Mouse (Mus musculus) kidney, adult 11 months (tissue): Measurements from ENCODE around the gene Neurod4.
A peak's percentile ranks its signal among the peaks of the same experiment; 100 is the strongest.
"Not testable (repeated sequence)": the region's sequence is repeated elsewhere in the genome, so short reads cannot be mapped to it uniquely, and the experiment has no call there.

Experiments used
- DNase-seq: peaks from one replicate; pipeline ENCODE4 v3.0.0; 2022

Gene Neurod4

DNA sequence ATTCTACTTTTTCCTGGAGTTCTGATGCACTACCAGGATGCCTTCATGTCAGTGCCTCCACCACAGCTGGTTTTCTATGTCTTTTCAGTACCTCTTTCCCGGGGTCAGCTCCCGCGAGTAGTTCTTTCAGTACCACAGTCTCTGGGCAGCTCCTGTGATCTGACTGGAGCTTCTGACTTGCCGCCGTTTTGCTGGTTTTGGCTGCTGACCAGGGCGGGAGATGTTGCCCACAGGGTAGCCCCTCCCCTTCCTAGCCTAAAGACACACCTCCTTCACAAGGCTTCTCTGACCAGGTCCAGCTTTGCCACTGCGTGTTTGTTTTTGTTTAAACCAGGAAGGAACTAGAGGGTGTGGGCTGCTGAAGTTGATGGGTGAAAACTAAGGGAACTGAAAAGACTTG is at the start of gene Neurod4:
Neurod4 (minus strand) TSS at position 175 of the 400 bp plus-strand sequence.
- DNase-seq, result peak; percentile 5

DNA sequence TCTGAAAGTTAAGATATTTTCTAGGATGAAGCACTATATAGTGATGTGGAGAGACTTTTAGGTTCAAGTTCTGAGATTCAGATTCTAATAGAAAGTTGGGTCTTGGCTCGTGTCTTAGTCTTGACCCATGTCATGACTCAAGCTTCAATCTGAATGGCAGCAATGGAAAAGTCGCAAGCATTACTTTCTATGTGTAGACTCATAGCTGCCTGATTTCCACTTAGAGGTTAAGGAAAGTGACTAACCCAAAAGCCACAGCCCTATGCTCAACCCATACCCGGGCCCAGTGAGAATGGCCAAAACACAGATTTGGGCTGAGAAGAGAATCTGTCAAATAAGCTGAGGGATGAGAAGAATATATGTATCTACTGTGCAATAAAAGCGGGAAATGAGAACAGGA is 44.2 kb upstream of the Neurod4 start:
- DNase-seq, result no peak

DNA sequence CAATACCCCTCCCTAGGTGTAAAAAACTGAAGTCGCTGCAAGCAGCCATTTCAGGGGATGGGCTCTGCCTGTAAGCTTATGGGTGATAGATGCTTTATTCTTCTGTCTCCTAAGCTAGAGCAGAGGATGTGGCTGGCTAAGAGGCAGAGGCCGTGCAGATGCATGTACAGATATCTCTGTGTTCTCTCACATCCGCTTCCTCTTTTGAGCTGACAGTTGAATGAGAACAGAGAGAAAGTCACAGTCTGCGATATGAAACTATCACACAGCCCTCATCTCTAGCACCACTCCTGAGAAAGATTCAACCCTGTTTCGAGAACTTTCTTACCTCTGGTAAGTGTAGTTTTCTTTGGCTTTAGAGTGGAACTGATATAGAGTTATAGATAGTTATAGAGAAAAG is 42.6 kb upstream of the Neurod4 start, which contains the start of gene Tespa1:
Tespa1 (plus strand) TSS at position 234 of the 400 bp plus-strand sequence.
- no peak for DNase-seq

DNA sequence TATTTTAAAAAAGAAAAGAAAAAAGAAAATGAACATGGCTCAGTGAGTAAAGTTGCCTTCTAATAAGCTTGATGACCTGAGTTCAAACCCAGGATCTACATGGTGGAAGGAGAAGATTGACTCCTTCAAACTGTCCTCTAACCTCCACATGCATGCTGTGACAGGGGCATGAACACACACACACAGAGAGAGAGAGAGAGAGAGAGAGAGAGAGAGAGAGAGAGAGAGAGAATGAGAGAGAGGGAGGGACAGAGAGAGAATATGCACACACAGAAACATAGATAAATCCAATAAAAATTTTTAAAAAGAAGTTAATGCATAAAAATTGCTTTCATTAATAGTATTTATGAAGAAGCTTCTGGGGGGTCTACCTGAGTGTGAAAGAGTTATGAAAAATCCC is 42.0 kb upstream of the Neurod4 start:
- DNase-seq, result no peak

DNA sequence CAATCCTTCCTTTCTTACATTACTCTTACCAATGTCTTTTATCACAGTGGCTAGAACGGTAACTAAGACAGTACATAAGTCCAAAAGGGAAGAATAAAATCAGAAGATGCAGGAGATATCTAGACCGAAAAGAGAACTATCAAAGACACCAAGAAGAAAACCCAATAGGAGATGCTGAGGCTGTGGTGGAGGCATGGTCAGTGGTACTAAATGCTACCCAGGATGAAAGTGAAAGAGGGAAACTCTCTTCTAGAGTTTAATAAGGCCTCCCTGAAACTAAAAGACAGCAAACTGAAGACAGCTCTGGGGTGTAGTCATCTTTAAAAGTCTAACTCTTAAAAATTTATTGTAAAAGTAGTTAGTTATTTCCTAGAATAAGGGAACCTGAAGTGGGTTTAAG is 40.7 kb upstream of the Neurod4 start:
- DNase-seq, result no peak

DNA sequence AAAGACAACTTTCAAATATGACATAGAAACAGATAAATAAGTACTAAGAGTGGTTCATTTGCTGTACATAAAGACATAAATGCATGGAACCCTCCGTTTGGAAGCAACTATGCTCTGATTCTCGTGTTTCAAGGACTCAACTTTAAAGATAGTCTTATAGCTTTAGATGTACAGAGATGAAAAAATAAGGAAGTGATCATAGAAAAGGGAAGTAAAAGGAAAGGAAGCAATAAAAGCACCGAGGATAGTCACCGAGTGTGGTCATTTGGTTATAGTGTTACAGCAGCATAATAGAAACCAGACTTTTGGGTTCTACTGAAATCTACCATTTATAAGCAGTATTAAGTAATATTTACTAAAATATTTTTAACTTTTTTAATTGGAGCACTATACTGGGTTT is 38.7 kb upstream of the Neurod4 start:
- no peak for DNase-seq

DNA sequence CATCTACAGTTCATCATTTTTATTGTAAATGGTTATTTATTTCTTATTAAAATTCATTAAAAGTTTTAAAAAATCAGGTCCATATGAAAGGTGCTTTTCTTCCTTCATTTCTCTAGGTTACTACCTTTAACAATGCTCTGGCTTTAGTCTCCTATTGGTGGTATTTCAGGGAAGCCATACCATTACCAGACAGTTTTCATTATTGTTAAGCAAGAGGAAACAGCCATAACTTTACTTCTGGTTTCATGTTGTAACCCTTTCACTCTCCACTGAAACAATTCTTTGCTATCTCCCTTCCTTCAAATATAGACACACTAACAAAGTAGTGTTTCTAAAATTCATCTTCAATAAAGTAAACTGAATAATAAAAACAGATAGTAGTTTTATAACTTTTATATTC is 35.8 kb upstream of the Neurod4 start:
- no peak for DNase-seq

DNA sequence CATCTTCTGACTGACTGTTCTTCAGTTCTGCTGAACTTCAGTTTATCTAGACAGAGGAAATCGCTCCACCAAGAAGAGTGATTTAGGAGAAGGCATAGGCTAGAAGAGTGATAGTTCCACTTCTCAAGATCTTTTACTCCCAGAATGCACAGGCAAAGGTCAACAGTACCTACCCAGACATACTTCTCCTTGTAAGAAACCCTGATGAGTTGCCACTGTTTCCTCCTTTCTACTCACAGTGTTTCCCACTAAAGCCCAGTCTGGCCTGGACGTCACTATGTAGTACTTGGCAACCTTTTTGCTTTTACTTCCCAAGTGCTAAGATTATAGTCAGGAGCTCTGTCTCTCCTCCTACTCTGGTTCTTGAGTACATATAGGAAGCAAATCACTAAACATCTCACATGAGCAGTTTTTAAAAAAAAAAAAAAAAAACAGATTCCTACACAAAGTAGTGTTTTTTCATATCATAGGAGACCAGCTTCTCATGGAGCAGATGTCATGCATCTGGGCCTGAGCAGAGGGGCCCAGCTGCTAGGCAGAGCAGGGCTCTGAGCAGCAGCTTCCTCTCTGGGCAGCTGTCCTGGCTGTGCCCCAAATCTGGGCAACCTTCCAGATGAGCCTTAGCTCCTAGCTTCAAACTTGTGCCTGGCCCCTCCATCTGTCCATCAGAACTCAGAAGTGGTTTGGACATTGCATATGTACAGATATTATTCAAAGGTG is 34.2 kb upstream of the Neurod4 start:
- no peak for DNase-seq

DNA sequence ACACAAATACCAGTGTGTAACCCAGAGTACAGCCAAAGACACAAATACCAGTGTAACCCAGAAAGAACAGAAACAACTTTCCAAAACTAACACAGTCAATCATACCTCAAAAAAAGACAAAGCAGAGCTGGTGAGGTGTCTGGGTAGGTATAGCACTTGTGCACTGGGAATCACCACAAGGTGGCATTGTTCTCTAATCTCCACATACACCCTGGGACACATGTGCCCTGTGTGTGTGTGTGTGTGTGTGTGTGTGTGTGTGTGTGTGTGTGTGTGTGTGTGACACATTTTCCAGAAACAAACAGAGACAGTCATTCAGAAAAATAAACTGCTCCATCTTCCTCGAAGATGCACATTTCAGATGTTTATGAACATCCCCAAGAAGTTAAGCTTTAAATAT is 33.5 kb upstream of the Neurod4 start:
- no peak for DNase-seq

DNA sequence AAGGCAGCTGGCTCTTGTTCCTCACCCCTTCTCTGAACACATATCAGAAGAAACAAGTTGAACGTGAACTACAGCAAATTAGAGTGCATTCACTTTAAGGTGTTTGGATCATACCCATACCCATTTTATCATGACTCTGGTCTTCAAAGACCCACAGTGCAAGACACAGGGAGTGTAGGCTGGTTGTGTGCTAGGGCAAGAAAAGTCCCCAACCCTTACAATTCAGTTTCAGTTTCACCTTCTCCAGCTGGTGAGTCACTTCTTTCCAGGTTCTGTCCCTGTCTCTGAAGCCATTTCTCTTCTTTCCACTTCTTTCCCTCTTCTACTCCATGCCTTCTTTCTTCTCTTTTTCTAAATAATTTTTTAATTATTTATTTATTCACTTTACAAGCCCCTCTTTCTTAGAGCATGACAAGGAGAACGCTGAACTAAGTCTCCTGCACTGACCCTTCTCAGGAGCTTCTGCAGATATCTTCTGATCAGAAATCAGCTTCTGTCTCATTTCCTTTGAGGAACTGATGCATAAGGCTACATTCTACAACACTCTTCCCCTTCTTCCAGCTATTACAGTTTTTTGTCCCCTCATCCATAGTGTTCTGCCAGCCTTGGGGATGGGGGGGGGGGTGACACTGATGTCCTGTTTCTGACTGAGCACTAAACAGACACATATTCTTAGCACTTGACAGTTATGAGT is 31.6 kb upstream of the Neurod4 start:
- no peak for DNase-seq

DNA sequence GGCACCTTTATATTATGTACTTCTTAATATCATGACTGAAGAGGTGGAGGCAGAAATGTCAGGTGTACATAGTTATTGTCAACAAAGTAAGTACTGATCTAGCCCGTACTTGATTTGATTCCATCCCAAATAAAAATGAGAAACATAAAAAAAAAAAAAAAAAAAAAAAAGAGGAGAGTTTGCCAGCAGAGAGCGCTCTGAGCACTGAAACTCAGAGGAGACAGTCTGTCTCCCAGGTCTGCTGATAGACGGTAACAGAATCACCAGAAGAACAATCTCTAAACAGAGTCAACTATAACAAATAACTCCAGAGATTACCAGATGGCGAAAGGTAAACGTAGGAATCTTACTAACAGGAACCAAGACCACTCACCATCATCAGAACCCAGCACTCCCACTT is 24.1 kb upstream of the Neurod4 start:
- not testable (repeated sequence) for DNase-seq

DNA sequence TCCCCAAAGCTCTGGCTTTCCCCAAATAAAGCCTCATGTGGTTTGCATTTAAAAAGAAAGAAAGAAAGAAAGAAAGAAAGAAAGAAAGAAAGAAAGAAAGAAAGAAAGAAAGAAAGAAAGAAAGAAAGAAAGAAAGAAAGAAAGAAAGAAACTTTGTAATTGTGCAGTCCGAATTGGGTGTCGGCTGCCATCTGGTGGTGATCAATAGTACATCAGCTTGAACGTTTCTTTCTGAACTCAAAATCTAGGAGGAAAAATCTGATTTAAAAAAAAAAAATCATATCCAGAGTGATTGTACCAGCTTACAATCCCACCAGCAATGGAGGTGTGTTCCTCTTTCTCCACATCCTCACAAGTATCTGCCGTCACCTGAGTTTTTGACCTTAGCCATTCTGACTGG is 18.7 kb upstream of the Neurod4 start:
- DNase-seq, result not testable (repeated sequence)

DNA sequence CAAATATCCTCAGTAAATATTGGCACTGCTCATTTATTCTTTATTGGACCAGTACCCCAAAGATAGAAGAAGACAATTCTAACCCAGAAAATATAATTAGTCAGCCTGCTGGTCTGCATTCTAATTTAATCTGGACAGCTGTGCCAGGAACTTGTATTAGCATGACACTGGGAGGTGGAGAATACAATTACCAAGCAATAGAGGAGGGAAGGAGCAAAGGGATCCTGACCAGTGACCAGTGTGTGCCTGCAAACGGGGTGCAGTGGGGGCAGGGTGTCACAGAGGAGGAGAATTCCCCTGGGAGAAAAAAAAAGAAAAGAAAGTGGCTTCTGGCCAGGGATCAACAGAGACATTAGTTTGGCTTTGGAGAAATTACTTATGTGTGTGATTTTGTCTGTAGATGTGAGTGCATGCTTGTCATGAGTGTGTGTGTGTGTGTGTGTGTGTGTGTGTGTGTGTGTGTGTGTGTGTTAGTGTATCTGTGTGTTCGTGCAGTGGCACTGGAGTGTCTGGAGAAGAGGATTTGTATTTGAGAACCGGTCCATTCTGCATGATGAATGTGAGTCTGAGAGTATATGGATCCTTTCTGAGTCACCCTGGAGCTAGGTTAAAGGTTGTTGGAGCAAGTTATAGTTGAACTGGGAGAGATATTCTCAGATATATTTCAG is 13.8 kb upstream of the Neurod4 start:
- DNase-seq, result no peak

DNA sequence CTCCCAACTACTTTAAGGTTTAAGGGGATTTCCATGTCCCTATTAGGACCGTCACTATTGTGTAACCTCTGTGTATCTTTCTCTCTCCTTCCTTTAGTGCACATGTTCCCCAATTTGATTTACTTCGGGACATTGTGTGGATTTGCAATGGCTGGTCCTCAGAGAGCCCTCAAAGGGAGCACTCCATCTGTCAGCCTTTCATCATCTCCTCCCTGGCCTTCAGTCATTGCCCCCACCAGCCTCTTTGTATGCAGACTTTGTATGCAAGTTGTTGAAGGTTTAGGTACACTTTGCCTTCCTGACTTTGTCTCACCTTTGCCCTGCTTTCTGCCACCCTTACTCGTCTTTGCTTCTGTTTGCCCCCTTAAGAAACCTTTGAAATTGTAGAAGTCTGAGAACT is 8.0 kb upstream of the Neurod4 start:
- no peak for DNase-seq

DNA sequence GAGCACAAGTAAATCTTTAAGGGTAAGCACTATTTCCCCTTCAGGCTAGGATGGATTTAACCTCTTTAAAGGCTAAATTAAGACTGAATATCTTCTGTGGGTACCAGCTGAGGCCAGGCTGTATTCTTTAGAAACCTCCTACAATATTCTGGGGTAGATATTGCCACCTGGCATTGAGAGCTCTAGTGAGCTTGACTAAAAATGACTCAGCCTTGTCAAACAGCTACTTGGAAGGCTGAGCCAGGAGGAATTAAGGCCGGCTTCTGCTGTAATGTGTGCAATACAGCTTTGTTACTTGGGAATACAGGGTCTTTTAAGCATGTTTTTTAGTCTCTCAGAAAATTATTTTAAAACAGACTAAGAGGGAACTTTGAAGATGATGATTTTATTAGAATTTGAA is 7.2 kb upstream of the Neurod4 start:
- DNase-seq, result no peak

DNA sequence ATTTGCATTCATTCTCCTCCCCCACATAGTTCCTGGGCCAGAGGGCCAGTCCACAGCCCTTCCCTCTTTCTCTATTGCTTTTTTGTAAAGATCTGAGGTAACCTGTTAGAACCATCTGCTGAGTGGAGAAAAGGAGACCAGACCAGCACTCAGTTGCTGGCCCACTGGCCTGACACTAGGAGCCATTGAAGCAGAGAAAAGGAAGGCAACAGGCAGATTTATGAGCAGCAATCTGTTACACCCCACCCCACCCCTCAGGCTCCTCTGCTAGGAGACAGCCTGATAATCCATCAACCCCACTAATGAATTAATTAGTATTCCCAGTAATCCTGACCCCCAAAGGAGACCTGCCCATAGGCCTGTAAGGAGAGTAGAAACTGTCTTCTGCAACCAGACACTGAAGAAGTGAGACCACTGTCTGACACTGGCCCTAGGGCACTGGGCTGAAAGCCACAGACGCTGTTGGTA is 2.0 kb upstream of the Neurod4 start:
- DNase-seq, result no peak

DNA sequence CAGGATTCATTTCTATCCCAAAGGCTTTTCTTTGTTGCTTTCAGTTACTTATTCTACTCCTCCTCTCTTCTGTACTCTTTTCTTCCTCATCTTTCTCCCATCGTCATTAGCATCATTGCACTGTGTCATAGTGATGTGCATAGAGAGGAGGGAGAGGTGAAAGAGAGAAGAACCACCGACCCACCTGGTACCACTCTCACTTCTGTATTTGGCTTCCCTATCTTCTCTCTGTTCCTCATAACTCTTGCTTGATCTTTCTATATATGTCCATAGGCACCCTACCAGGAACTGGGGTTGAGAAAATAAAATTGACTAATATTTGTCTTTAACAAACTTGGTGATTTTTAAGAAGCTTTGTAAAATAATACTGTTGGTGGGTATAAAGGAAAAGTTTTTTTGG is 3.5 kb downstream of the Neurod4 start:
- no peak for DNase-seq

DNA sequence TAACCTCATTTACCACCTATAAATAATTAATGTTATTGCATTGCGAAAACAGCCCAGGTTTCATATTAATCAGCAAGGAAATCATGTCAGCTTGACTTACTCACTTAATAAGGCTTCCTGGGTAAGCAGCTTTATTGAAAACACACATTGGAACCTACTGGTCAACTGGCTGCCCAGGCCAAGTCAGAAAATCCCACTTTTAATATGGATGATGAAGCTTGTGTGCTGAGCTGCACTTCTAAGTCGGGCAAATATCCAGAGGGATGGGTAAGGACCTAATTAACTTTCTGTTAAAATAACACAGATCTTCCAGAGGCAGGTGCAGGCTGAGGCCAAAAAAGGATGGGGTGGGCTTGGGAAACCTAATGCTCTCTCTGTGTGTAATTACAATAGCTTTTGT is 4.3 kb downstream of the Neurod4 start:
- DNase-seq, result no peak

DNA sequence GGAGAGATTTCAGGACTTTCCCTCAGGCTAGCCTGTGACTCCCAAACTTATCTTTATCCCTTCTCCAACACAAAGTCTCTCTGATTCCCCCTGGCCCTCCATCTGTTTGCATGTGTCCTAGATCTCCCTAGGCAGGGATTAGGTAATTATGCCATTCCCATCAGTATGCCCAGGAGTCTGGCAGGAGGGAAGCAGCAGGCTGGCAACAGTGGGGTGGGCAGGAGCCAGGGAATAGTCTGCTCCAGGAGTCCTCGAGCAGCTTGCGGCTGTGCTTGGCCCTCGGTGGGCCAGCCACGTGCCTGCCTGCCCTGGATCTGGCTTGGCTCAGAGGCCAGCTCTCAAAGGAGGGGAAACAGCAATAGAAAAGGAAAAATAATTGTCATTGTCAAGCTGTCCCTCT is 16.8 kb downstream of the Neurod4 start:
- DNase-seq, result no peak

DNA sequence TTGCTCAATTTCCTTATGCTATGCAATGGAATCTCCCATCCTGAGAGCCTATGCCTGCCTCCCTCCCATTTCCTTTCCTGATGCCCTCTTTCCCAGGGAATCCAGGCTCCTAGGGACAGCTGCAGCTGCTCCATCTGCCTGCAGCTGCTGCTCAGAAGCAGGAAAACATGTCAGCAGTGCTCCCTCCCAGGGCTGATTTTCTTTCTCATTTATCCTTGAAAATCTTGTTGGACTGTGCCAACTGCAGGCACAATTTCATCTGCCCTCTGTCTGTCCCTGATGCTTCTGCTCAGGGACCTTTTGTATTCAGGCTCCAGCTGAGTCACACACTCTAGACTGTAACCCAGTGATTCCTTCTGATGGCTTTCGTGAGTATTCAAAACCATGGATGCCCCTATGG is 20.6 kb downstream of the Neurod4 start:
- DNase-seq, result no peak

DNA sequence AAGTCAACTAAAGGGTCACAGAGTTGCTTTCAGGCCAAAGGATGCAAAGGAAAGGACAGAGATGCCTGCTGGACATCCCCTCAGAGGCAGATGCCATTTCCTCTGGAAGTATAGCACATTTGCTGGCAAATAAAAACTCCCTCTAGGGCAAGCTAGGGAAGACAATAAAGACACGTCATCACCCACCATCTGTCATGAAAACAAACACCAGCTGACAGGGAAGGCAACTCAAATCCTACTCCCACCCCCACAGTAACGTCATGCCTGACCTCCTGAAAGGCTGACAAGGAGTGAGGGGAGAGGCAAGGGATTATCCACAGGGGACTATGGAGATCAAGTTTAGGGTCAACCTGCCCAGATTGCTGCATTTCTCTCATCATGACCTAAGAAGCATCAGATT is 35.8 kb downstream of the Neurod4 start:
- no peak for DNase-seq

DNA sequence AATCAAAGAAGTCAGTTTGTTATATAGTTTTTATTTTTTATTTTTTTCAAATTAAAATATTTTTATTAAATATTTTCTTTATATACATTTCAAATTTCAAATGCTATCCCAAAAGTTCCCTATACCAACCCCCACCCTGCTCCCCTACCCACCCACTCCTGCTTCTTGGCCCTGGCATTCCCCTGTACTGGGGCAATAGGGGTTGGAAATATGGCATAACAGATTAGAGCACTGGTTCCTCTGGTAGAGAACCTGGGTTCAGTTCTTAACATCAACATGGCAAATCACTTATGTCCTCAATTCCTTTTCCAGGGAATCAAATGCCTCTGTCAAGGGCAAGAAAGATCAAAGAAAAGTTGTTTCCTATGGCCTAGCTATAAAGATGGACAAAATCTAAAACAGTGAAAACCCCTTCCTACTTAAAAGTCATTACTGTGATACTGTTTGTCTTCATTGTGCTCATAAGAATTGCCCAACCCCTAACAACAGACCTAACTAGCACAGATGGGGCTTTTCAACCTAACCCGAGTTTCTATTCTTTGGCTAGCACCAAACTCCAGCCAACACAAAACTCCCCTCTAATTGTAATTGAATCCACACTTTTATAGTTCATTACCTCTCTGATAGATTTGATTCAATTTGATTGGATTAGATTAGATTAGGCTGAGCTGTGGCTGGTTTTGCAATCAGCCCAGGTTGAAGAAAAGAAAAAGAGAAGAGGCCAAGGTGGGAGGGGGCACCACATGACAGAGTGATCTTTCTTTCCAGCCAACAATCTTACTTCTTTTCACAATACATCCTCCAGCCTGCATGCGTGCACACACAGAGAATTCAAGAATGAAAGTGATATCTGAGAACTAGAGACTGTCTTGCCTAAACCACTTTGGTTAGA is 41.5 kb downstream of the Neurod4 start:
- no peak for DNase-seq

DNA sequence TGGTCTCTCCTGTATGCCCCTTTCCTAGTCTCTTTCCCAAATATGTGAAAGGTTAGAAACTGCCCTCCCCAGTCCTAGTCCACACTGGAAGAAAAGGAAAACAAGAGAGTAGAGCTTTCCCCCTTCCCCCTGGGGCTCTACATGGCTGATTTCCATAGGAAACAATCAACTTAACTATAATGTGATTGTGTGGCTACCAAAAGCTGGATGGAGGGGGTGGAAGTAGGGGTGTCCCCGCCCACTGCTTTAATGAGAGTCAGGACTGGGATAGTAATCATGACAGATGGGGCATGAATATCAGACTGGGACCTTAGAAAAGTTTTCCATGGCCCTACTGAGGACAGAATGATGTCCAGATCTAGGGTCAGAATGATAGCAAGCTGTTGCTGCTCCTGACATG is 45.5 kb downstream of the Neurod4 start:
- DNase-seq, result no peak
